Mouse (Mus musculus): ENCODE data around the gene Stat5b.

DNA sequence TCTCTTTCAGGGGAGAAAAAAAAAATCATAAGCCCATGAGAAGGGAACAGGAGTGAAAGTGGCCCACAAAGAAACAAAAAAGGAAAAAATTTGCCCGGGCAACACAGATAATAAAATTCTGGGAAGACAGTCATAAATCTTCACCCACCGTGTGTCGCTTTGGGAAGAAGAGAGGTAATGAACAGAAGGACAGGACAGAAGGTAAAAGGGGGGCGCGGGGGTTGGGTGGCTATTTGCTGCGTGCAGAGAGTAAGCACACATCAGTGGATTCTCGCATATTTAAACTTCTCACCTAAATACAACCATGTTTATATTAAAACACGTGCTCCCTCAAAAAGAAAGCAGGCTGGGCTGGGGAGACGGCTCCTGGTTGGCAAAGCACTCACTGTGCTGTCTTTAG lies 33.2 kb downstream of the Stat5b start:
- TF ChIP-seq CTCF (IDR thresholded peaks at IDR 0.05; ENCODE audit: borderline replicate concordance, control insufficient read depth, extremely low read depth, insufficient read depth, low read length, poor library complexity) (no peak), POLR2A (IDR thresholded peaks at IDR 0.05; ENCODE audit: control insufficient read depth, extremely low read depth, insufficient read depth, low read length, poor library complexity) (no peak)
